Mouse (Mus musculus): Measurements from ENCODE around the gene Ski. TPM values are rescaled to one million over a fixed set of nuclear protein-coding genes. Genes with fewer than 3 reads are reported as not detected.

Gene Ski
- polyA plus RNA-seq, 1 experiment from 2014 or later: 15.1 TPM

- Histone ChIP-seq H3K4me2 (ENCODE audit: low read depth) (no peak overlapping the region), H3K9me3 (ENCODE audit: control insufficient read depth, low read length) (no peaks in the 10 kb centered on the region), H3K4me1 (ENCODE audit: control insufficient read depth, insufficient read depth, low read length) (peaks cover 32% of the 10 kb centered on the region), H3K9ac (ENCODE audit: low read length) (no peak overlapping the region), H3K27me3 (ENCODE audit: control insufficient read depth, insufficient read depth, low read length) (no peaks in the 10 kb centered on the region), H3K36me3 (ENCODE audit: control insufficient read depth, insufficient read depth, low read length) (no peaks in the 10 kb centered on the region), H3K27ac (ENCODE audit: low read depth, low read length) (no peak overlapping the region), H3K4me3 (ENCODE audit: low read depth, low read length) (no peak overlapping the region)
- DNase-seq (ENCODE audit: low spot score) (no peak), ATAC-seq (ENCODE audit: insufficient read depth, low FRiP score, low TSS enrichment) (no peak)
- WGBS: 94% methylated on average over 5 of the region's 5 CpGs
Observed at GRCm38 (mm10) chr4:155209494-155209893, 12.9 kb downstream of the Ski start.

GRCm38 (mm10) chr4:155209079-155209478 is 13.3 kb downstream of the Ski start:
- no peaks in the 10 kb centered on the region for H3K9me3 ChIP-seq (ENCODE audit: control insufficient read depth, low read length)
- no peak overlapping the region for H3K4me2 ChIP-seq (ENCODE audit: low read depth)
- no peaks in the 10 kb centered on the region for H3K27me3 ChIP-seq (ENCODE audit: control insufficient read depth, insufficient read depth, low read length)
- no peaks in the 10 kb centered on the region for H3K36me3 ChIP-seq (ENCODE audit: control insufficient read depth, insufficient read depth, low read length)
- ATAC-seq (ENCODE audit: insufficient read depth, low FRiP score, low TSS enrichment) (no peak), DNase-seq (ENCODE audit: low spot score) (no peak)
- H3K4me1 ChIP-seq (ENCODE audit: control insufficient read depth, insufficient read depth, low read length): peaks cover 31% of the 10 kb centered on the region
- H3K27ac ChIP-seq (ENCODE audit: low read depth, low read length): peak overlapping the region; percentile 39; the same call in 1 of the 2 replicates
- H3K4me3 ChIP-seq (ENCODE audit: low read depth, low read length): no peak overlapping the region
- H3K9ac ChIP-seq (ENCODE audit: low read length): no peak overlapping the region

- peak overlapping the region; percentile 44; the same call in 1 of the 2 replicates for H3K27ac ChIP-seq (ENCODE audit: low read depth, low read length)
- H3K36me3 ChIP-seq (ENCODE audit: control insufficient read depth, insufficient read depth, low read length): no peaks in the 10 kb centered on the region
- H3K4me1 ChIP-seq (ENCODE audit: control insufficient read depth, insufficient read depth, low read length): peaks cover 26% of the 10 kb centered on the region
- H3K4me2 ChIP-seq (ENCODE audit: low read depth): no peak overlapping the region
- no peak for ATAC-seq (ENCODE audit: insufficient read depth, low FRiP score, low TSS enrichment)
- no peaks in the 10 kb centered on the region for H3K27me3 ChIP-seq (ENCODE audit: control insufficient read depth, insufficient read depth, low read length)
- 60% methylated on average over 7 of the region's 7 CpGs for WGBS
- H3K9me3 ChIP-seq (ENCODE audit: control insufficient read depth, low read length): no peaks in the 10 kb centered on the region
- no peak overlapping the region for H3K9ac ChIP-seq (ENCODE audit: low read length)
- DNase-seq (ENCODE audit: low spot score): no peak
- no peak overlapping the region for H3K4me3 ChIP-seq (ENCODE audit: low read depth, low read length)
Observed at GRCm38 (mm10) chr4:155208613-155209012, 13.8 kb downstream of the Ski start.

GRCm38 (mm10) chr4:155207841-155208240 is 14.6 kb downstream of the Ski start:
- no peaks in the 10 kb centered on the region for H3K27me3 ChIP-seq (ENCODE audit: control insufficient read depth, insufficient read depth, low read length)

GRCm38 (mm10) chr4:155206498-155206897 is 15.9 kb downstream of the Ski start:
- Histone ChIP-seq H3K36me3 (ENCODE audit: control insufficient read depth, insufficient read depth, low read length) (no peaks in the 10 kb centered on the region), H3K27ac (ENCODE audit: low read depth, low read length) (no peak overlapping the region), H3K9ac (ENCODE audit: low read length) (no peak overlapping the region), H3K9me3 (ENCODE audit: control insufficient read depth, low read length) (no peaks in the 10 kb centered on the region), H3K4me3 (ENCODE audit: low read depth, low read length) (no peak overlapping the region), H3K4me2 (ENCODE audit: low read depth) (no peak overlapping the region), H3K4me1 (ENCODE audit: control insufficient read depth, insufficient read depth, low read length) (peaks cover 36% of the 10 kb centered on the region), H3K27me3 (ENCODE audit: control insufficient read depth, insufficient read depth, low read length) (no peaks in the 10 kb centered on the region)
- ATAC-seq (ENCODE audit: insufficient read depth, low FRiP score, low TSS enrichment) (no peak), DNase-seq (ENCODE audit: low spot score) (no peak)
- WGBS: 81% methylated on average over 7 of the region's 8 CpGs

More at GRCm38 (mm10) chr4:155207841-155208240, 14.6 kb downstream of the Ski start:
- H3K9me3 ChIP-seq (ENCODE audit: control insufficient read depth, low read length): no peaks in the 10 kb centered on the region
- H3K4me3 ChIP-seq (ENCODE audit: low read depth, low read length): no peak overlapping the region
- ATAC-seq (ENCODE audit: insufficient read depth, low FRiP score, low TSS enrichment) (no peak), DNase-seq (ENCODE audit: low spot score) (no peak)
- no peak overlapping the region for H3K9ac ChIP-seq (ENCODE audit: low read length)
- H3K36me3 ChIP-seq (ENCODE audit: control insufficient read depth, insufficient read depth, low read length): no peaks in the 10 kb centered on the region
- no peak overlapping the region for H3K4me2 ChIP-seq (ENCODE audit: low read depth)
- WGBS: 63% methylated on average over 3 of the region's 3 CpGs
- no peak overlapping the region for H3K27ac ChIP-seq (ENCODE audit: low read depth, low read length)
- H3K4me1 ChIP-seq (ENCODE audit: control insufficient read depth, insufficient read depth, low read length): peaks cover 24% of the 10 kb centered on the region

- H3K4me3 ChIP-seq (ENCODE audit: low read depth, low read length): no peak overlapping the region
- no peak for DNase-seq (ENCODE audit: low spot score)
- no peaks in the 10 kb centered on the region for H3K36me3 ChIP-seq (ENCODE audit: control insufficient read depth, insufficient read depth, low read length)
- no peak for ATAC-seq (ENCODE audit: insufficient read depth, low FRiP score, low TSS enrichment)
- WGBS: 53% methylated on average over 6 of the region's 6 CpGs
- no peaks in the 10 kb centered on the region for H3K9me3 ChIP-seq (ENCODE audit: control insufficient read depth, low read length)
- H3K4me2 ChIP-seq (ENCODE audit: low read depth): no peak overlapping the region
- no peaks in the 10 kb centered on the region for H3K27me3 ChIP-seq (ENCODE audit: control insufficient read depth, insufficient read depth, low read length)
- peaks cover 37% of the 10 kb centered on the region for H3K4me1 ChIP-seq (ENCODE audit: control insufficient read depth, insufficient read depth, low read length)
- H3K27ac ChIP-seq (ENCODE audit: low read depth, low read length): no peak overlapping the region
- no peak overlapping the region for H3K9ac ChIP-seq (ENCODE audit: low read length)
Observed at GRCm38 (mm10) chr4:155205919-155206318, 16.5 kb downstream of the Ski start.

- peaks cover 26% of the 10 kb centered on the region for H3K4me1 ChIP-seq (ENCODE audit: control insufficient read depth, insufficient read depth, low read length)
- no peak overlapping the region for H3K27ac ChIP-seq (ENCODE audit: low read depth, low read length)
- ATAC-seq (ENCODE audit: insufficient read depth, low FRiP score, low TSS enrichment) (no peak), DNase-seq (ENCODE audit: low spot score) (no peak)
- H3K4me2 ChIP-seq (ENCODE audit: low read depth): no peak overlapping the region
- 89% methylated on average over 7 of the region's 7 CpGs for WGBS
- H3K4me3 ChIP-seq (ENCODE audit: low read depth, low read length): no peak overlapping the region
- no peaks in the 10 kb centered on the region for H3K9me3 ChIP-seq (ENCODE audit: control insufficient read depth, low read length)
- no peaks in the 10 kb centered on the region for H3K27me3 ChIP-seq (ENCODE audit: control insufficient read depth, insufficient read depth, low read length)
- no peaks in the 10 kb centered on the region for H3K36me3 ChIP-seq (ENCODE audit: control insufficient read depth, insufficient read depth, low read length)
- H3K9ac ChIP-seq (ENCODE audit: low read length): no peak overlapping the region
Observed at GRCm38 (mm10) chr4:155201764-155202163, 20.6 kb downstream of the Ski start.

GRCm38 (mm10) chr4:155200861-155201390 is 21.5 kb downstream of the Ski start:
- no peaks in the 10 kb centered on the region for H3K27me3 ChIP-seq (ENCODE audit: control insufficient read depth, insufficient read depth, low read length)
- no peak for DNase-seq (ENCODE audit: low spot score)
- H3K9ac ChIP-seq (ENCODE audit: low read length): no peak overlapping the region

GRCm38 (mm10) chr4:155197726-155198125 is 24.7 kb downstream of the Ski start:
- H3K4me3 ChIP-seq (ENCODE audit: low read depth, low read length): no peak overlapping the region
- H3K27ac ChIP-seq (ENCODE audit: low read depth, low read length): no peak overlapping the region
- WGBS: 54% methylated on average over 6 of the region's 6 CpGs
- H3K4me1 ChIP-seq (ENCODE audit: control insufficient read depth, insufficient read depth, low read length): peaks cover 25% of the 10 kb centered on the region
- DNase-seq (ENCODE audit: low spot score) (no peak), ATAC-seq (ENCODE audit: insufficient read depth, low FRiP score, low TSS enrichment) (no peak)
- no peak overlapping the region for H3K4me2 ChIP-seq (ENCODE audit: low read depth)
- H3K9ac ChIP-seq (ENCODE audit: low read length): no peak overlapping the region
- no peaks in the 10 kb centered on the region for H3K9me3 ChIP-seq (ENCODE audit: control insufficient read depth, low read length)
- H3K36me3 ChIP-seq (ENCODE audit: control insufficient read depth, insufficient read depth, low read length): no peaks in the 10 kb centered on the region
- no peaks in the 10 kb centered on the region for H3K27me3 ChIP-seq (ENCODE audit: control insufficient read depth, insufficient read depth, low read length)

More at GRCm38 (mm10) chr4:155200861-155201390, 21.5 kb downstream of the Ski start:
- Histone ChIP-seq H3K4me1 (ENCODE audit: control insufficient read depth, insufficient read depth, low read length) (peaks cover 29% of the 10 kb centered on the region), H3K4me2 (ENCODE audit: low read depth) (no peak overlapping the region), H3K36me3 (ENCODE audit: control insufficient read depth, insufficient read depth, low read length) (no peaks in the 10 kb centered on the region), H3K27ac (ENCODE audit: low read depth, low read length) (no peak overlapping the region), H3K9me3 (ENCODE audit: control insufficient read depth, low read length) (no peaks in the 10 kb centered on the region), H3K4me3 (ENCODE audit: low read depth, low read length) (no peak overlapping the region)
- ATAC-seq (ENCODE audit: insufficient read depth, low FRiP score, low TSS enrichment): no peak
- 82% methylated on average over 3 of the region's 3 CpGs for WGBS
